Mouse (Mus musculus) forebrain, postnatal 0 days (tissue): Measurements from ENCODE around the gene Atp1a2. TPM values are rescaled to one million over a fixed set of nuclear protein-coding genes. Genes with fewer than 3 reads are reported as not detected.

ENCODE experiments used
- ATAC-seq: fragments of 200-750 bp; cut with Nextera tagmentation; 2 replicates; pipeline ENCODE4 v1.8.0; 2017; ENCODE audit warnings: mild to moderate bottlenecking, moderate library complexity
- DNase-seq: peaks from one replicate; pipeline ENCODE4 v3.0.0-alpha.2; 2015
- H3K27ac ChIP-seq: fragments of 300-500 bp; sonication (generic); 2 replicates; pipeline ENCODE4 v1.5.1; 2014; ENCODE audit warnings: low read depth, mild to moderate bottlenecking, antibody characterized with exemption, low read length, moderate library complexity, mixed read lengths
- H3K27me3 ChIP-seq: fragments of 300-500 bp; sonication (generic); 2 replicates; pipeline ENCODE4 v1.6.1; 2014; ENCODE audit warnings: mild to moderate bottlenecking, low read length, mixed read lengths; ENCODE audit not compliant: insufficient read depth
- H3K36me3 ChIP-seq: fragments of 300-500 bp; sonication (generic); 2 replicates; pipeline ENCODE4 v1.6.1; 2014; ENCODE audit warnings: mild to moderate bottlenecking, moderate library complexity; ENCODE audit not compliant: insufficient read depth
- H3K4me1 ChIP-seq: fragments of 300-500 bp; sonication (generic); 2 replicates; pipeline ENCODE4 v1.6.1; 2014; ENCODE audit warnings: antibody characterized with exemption; ENCODE audit not compliant: insufficient read depth
- H3K4me2 ChIP-seq: fragments of 300-500 bp; sonication (generic); 2 replicates; pipeline ENCODE4 v1.6.1; 2014; ENCODE audit warnings: low read depth, mild to moderate bottlenecking, moderate library complexity
- H3K4me3 ChIP-seq: fragments of 300-500 bp; sonication (generic); 2 replicates; pipeline ENCODE4 v1.5.1; 2014; ENCODE audit warnings: low read depth, low read length, mixed read lengths
- H3K9ac ChIP-seq: fragments of 300-500 bp; sonication (generic); 2 replicates; pipeline ENCODE4 v1.6.1; 2014; ENCODE audit warnings: mild to moderate bottlenecking
- H3K9me3 ChIP-seq: fragments of 300-500 bp; sonication (generic); 2 replicates; pipeline ENCODE4 v1.6.1; 2016; ENCODE audit warnings: low read length
- CTCF ChIP-seq: sonication (generic); IDR thresholded peaks from 2 replicates; pipeline ENCODE4 v1.5.1; 2016; ENCODE audit warnings: antibody characterized with exemption, control low read depth, low read depth
- WGBS: fragments of 180-500 bp; shearing (Covaris S2); extraction: QIAGEN DNeasy Blood & Tissue Kit; methylation state at CpG from one replicate; pipeline ENCODE4 v1.1.7; 2014; 5-methylcytosine and 5-hydroxymethylcytosine counted together
- polyA plus RNA-seq: library from polyadenylated mRNA; unstranded; fragments of >200 nt; fragmentation: Nextera tagmentation; extraction: Ambion mirVana; gene quantifications from 2 replicates; pipeline ENCODE4 v1.2.1, GENCODE M21; 2015
- total RNA-seq: library from RNA; depleted of rRNA; stranded (reverse); fragments of >200 nt; gene quantifications from 2 replicates; pipeline ENCODE4 v1.2.3, GENCODE M21; 2014

Gene Atp1a2
- total and polyA plus RNA-seq, 2 experiments from 2014 or later = 75.2 to 294 TPM

DNA sequence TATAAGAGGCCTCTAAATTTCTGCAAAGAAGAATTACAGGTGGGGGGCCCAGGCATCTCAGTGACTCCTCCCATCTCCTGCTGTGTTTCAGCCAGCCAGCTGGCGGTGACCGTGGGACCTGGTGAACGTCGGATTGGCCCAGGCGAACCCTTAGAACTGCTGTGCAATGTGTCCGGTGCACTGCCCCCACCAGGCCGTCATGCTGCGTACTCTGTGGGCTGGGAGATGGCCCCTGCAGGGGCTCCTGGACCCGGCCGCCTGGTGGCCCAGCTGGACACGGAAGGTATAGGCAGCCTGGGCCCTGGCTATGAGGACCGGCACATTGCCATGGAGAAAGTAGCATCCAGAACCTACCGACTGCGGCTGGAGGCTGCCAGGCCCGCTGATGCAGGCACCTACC lies 20.1 kb upstream of the Atp1a2 start:
- Histone ChIP-seq H3K9ac (no peak overlapping the region), H3K27me3 (no peaks in the 10 kb centered on the region), H3K9me3 (no peaks in the 10 kb centered on the region), H3K4me2 (no peak overlapping the region), H3K36me3 (peaks cover 30% of the 10 kb centered on the region), H3K4me3 (no peak overlapping the region), H3K27ac (no peak overlapping the region), H3K4me1 (peaks cover 15% of the 10 kb centered on the region)
- no peak for ATAC-seq
- DNase-seq = no peak
- 59% methylated on average over 15 of the region's 15 CpGs for WGBS
- no peak for TF ChIP-seq CTCF

DNA sequence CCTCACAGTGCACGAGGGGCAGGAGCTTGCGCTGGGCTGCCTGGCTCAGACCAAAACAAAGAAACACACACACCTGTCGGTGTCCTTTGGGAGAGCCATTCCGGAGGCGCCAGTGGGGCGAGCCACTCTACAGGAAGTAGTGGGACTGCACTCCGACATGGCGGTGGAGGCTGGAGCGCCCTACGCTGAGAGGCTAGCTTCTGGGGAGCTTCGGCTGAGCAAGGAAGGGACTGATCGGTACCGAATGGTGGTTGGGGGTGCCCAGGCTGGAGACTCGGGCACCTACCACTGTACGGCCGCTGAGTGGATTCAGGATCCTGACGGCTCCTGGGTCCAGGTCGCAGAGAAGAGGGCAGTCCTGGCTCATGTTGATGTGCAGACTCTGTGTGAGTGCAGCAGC lies 19.6 kb upstream of the Atp1a2 start:
- Histone ChIP-seq H3K27me3 (no peaks in the 10 kb centered on the region), H3K27ac (no peak overlapping the region), H3K9me3 (no peaks in the 10 kb centered on the region), H3K4me2 (no peak overlapping the region), H3K9ac (no peak overlapping the region), H3K4me3 (no peak overlapping the region), H3K36me3 (peaks cover 30% of the 10 kb centered on the region), H3K4me1 (peaks cover 17% of the 10 kb centered on the region)
- no peak for ATAC-seq
- TF ChIP-seq CTCF = no peak
- DNase-seq = no peak
- WGBS = 74% methylated on average over 18 of the region's 18 CpGs

DNA sequence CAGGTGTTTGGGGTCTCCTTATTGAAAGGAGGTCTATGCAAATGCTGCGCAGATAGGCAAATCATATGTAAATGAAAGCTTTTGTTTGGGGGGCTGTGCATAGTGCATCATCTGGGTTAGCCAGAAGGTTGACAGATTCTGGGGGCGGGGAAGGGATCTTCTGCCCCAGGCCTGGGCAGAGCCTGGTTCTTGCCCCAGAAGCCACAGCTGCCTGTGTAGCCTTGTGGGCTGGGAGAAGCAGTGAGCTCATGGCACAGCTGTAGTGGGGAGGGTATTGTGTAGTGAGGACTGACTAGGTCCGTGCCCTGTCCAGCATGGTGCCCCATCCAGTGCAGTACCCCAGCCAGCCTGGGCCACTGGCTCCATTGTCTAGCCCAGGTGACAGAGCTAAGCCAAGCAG lies 17.0 kb upstream of the Atp1a2 start:
- Histone ChIP-seq H3K36me3 (peaks cover 28% of the 10 kb centered on the region), H3K27ac (peak overlapping the region; percentile 15; the same call in 1 of the 2 replicates), H3K27me3 (no peaks in the 10 kb centered on the region), H3K4me1 (peaks cover 17% of the 10 kb centered on the region), H3K4me3 (no peak overlapping the region), H3K4me2 (peak overlapping the region; percentile 90), H3K9me3 (no peaks in the 10 kb centered on the region), H3K9ac (peak overlapping the region; percentile 18; the same call in 1 of the 2 replicates)
- ATAC-seq (no peak), DNase-seq (no peak)
- 21% methylated on average over 3 of the region's 3 CpGs for WGBS
- no peak for TF ChIP-seq CTCF

DNA sequence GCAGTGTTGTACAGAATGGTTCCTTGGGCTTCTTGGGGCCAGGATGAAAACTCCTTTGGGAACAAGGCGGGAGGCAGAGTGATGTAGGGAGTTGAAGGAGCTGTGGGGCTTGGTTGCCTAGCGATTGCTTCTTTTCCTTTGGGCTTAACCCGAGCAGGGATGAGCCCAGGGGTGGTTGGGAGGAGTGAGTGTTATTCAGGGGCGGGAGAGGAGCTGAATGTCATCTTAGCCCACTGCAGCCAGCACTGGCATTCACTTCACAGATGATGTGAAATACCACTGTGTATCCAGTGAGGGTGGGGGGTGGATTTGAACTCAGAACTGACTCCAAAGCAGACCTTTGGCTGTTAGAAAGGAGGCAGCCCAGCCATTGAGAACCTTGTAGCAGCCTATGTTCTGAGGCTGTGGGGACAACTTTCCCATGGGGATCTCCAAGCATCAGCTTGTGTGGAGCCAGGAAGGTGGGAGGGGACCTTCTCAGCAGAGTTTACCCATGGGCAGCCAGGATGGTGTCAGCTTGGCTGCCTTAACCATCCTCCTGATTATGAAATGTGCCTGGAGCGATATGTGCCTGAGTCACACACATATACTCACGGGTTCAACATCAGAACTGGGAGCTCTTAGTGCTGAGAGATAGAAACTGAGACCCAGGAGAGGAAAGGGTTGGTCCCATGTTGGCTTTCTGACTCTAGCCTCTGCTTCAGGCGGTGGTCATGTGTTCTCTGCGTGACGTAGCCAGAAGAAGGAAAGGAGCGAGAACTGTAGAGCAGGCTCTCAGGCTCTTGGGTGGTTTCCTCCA lies 15.9 kb upstream of the Atp1a2 start:
- WGBS = 56% methylated on average over 10 of the region's 10 CpGs
- H3K27me3 ChIP-seq = no peaks in the 10 kb centered on the region
- no peak for DNase-seq
- H3K9me3 ChIP-seq = no peaks in the 10 kb centered on the region
- H3K4me3 ChIP-seq = peak overlapping the region; percentile 67; the same call in 1 of the 2 replicates
- TF ChIP-seq CTCF = no peak
- no peak for ATAC-seq
- peaks cover 20% of the 10 kb centered on the region for H3K36me3 ChIP-seq
- peak overlapping the region; percentile 40; the same call in 1 of the 2 replicates for H3K27ac ChIP-seq
- H3K4me2 ChIP-seq = peak overlapping the region; percentile 90
- no peak overlapping the region for H3K9ac ChIP-seq
- H3K4me1 ChIP-seq = peaks cover 24% of the 10 kb centered on the region

DNA sequence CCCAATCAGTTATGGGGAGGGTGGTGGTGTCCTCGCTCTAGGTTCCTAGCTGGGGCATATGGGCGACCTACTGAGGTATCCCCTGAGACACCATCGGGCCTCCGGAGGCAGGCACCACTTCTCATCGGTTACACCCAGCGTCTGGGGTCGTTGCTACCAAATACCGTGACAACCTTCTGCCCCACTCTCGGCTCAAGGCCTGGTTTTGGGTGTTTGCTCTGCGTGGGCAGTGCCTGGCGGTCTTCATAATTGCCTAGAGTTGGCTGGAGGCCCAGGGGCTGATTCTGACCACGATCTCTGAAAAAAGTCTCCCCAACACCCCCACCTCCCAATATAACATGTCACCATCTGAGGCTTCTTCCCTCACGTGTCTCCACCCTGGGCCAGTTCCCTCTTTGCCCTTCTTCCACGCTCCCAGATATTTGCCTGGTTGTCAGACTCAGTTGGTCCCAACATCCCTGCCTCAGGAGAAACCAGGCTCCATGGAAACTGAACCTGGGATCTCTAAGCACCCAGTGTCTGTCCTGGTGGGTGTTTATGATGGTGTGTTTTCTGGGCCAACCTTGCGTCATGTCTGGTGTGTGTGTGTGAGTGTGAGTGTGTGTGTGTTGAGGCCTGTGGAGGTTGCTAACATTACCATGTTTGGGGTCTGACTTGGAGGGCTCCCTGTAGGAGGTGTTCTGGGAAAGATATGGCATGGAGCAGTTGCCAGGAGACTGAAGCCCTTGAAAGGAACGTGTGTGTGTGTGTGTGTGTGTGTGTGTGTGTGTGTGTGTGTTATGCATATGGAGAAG lies 15.1 kb upstream of the Atp1a2 start:
- Histone ChIP-seq H3K27ac (peak overlapping the region; percentile 91), H3K4me2 (peak overlapping the region; percentile 90)
- no peak for TF ChIP-seq CTCF

DNA sequence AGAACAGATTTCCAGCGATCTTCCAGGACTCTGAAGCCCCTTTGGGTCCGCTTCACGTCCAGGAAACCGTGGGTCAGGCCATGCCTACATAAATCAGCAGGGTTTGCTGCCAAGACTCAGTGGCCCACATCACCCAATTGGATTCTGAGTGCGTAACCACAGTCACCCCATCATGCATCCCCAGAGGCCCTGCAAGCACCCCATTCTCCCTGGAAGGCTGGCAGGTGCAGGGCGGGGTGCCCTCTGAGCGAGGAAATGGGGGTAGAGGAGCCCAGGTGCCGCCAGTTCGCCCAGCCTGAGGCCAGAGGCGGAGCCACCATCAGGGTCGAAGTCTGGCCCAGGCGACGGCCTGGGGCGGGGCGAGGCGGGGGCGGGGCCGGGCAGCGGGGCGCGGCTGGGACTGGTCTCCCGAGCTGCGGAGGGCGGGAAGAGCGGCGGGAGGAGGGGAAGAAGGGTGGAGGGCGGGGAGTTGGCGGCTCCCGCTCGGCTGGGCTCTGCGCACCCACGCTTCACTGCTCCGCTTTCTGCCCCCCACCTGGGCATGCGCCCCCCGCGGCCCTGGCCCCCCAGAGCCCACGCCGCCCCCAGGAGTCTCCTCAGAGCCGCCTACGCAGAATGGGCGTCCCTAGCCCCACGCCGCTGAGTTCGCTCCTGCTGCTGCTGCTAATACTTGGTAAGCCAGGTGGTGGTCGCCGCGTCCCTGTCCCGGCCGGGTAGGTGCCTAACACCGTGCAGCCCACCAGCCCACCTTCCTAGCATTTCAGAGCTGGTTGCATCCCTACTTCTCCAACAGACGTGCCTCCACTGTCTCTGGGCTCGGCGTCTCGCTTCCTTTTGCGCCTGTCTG lies 14.3 kb upstream of the Atp1a2 start:
- Histone ChIP-seq H3K27me3 (no peaks in the 10 kb centered on the region), H3K4me1 (peaks cover 24% of the 10 kb centered on the region), H3K27ac (peak overlapping the region; percentile 91), H3K9me3 (no peaks in the 10 kb centered on the region), H3K36me3 (peaks cover 5% of the 10 kb centered on the region), H3K4me3 (peak overlapping the region; percentile 67), H3K4me2 (peak overlapping the region; percentile 90), H3K9ac (peak overlapping the region; percentile 72)
- DNase-seq (peak; percentile 82), ATAC-seq (peak; percentile 53)
- TF ChIP-seq CTCF = no peak
- under 1% methylated on average over 41 of the region's 55 CpGs for WGBS

More for the DNA sequence above, 15.1 kb upstream of the Atp1a2 start:
- no peaks in the 10 kb centered on the region for H3K9me3 ChIP-seq
- 6% methylated on average over 16 of the region's 16 CpGs for WGBS
- no peak for ATAC-seq
- peaks cover 24% of the 10 kb centered on the region for H3K4me1 ChIP-seq
- H3K4me3 ChIP-seq = peak overlapping the region; percentile 67
- H3K27me3 ChIP-seq = no peaks in the 10 kb centered on the region
- peak; percentile 62 for DNase-seq
- peak overlapping the region; percentile 72 for H3K9ac ChIP-seq
- H3K36me3 ChIP-seq = peaks cover 13% of the 10 kb centered on the region
